Mouse (Mus musculus) spleen, postnatal 14 days (tissue): ENCODE results near the gene Olfr222.
A peak's percentile ranks its signal among the peaks of the same experiment; 100 is the strongest.

Source experiments
- DNase-seq, 2 experiments: peaks; one replicate each; pipeline ENCODE4 v3.0.0; 2021 to 2022; ENCODE audit warnings: low spot score in 2 of 2

The Olfr222 gene

GRCm38 (mm10) chr11:59541324-59541723, 34.7 kb downstream of the Olfr222 start, which contains the start of gene Nlrp3:
TSS of gene Nlrp3 (plus strand) at chr11:59541568.
- DNase-seq = no peak

- DNase-seq = no peak
Measured at GRCm38 (mm10) chr11:59540123-59540522, 35.9 kb downstream of the Olfr222 start.

GRCm38 (mm10) chr11:59538387-59538786, 37.6 kb downstream of the Olfr222 start:
- peak in 1 of 2 experiments; percentile 15 for DNase-seq

- DNase-seq = peak; percentile 23 to 33
Measured at GRCm38 (mm10) chr11:59537218-59538130, 38.6 kb downstream of the Olfr222 start.

- no peak for DNase-seq
Measured at GRCm38 (mm10) chr11:59531562-59531961, 44.5 kb downstream of the Olfr222 start.

- no peak for DNase-seq
Measured at GRCm38 (mm10) chr11:59530870-59531535, 45.0 kb downstream of the Olfr222 start.

GRCm38 (mm10) chr11:59530221-59530620, 45.8 kb downstream of the Olfr222 start:
- no peak for DNase-seq

GRCm38 (mm10) chr11:59526472-59527080, 49.5 kb downstream of the Olfr222 start, which contains the start of gene Zkscan17:
TSS of gene Zkscan17 (minus strand) at chr11:59526751.
- no peak for DNase-seq

GRCm38 (mm10) chr11:59525237-59525636, 50.8 kb downstream of the Olfr222 start:
- peak; percentile 25 to 56 for DNase-seq

GRCm38 (mm10) chr11:59524150-59524549, 51.9 kb downstream of the Olfr222 start:
- DNase-seq = no peak
